Mouse (Mus musculus): ENCODE measurements around the gene Gm3373. TPM values are rescaled to one million over a fixed set of nuclear protein-coding genes. Genes with fewer than 3 reads are reported as not detected.

Gene Gm3373
- polyA plus RNA-seq (2012; rRNA removed; ENCODE audit: low replicate concordance): not detected in 2 replicates

GRCm38 (mm10) chr14:5741477-5741876, at the start of gene Gm3373:
Gene Gm3373 (minus strand): TSS chr14:5741577.

GRCm38 (mm10) chr14:5687357-5687756, 54.0 kb downstream of the Gm3373 start, which contains the start of gene Gm9603:
Gene Gm9603 (minus strand): TSS chr14:5687457.

Other genes with a start within 250 kb of the Gm3373 start
- not detected in 2 replicates for gene Gm3488, start 239.9 kb downstream of the Gm3373 start, polyA plus RNA-seq (2012; rRNA removed; ENCODE audit: low replicate concordance)
- gene Gm3532, start 203.1 kb downstream of the Gm3373 start, polyA plus RNA-seq (2012; rRNA removed; ENCODE audit: low replicate concordance): not detected in 2 replicates
- gene Gm8265, start 108.5 kb downstream of the Gm3373 start, polyA plus RNA-seq (2012; rRNA removed; ENCODE audit: low replicate concordance): not detected in 2 replicates
- gene Gm9603, start 54.1 kb downstream of the Gm3373 start, polyA plus RNA-seq (2012; rRNA removed; ENCODE audit: low replicate concordance): not detected in 2 replicates
- gene Gm3383, start 66.4 kb upstream of the Gm3373 start, polyA plus RNA-seq (2012; rRNA removed; ENCODE audit: low replicate concordance): not detected in 2 replicates
- gene Gm3424, start 88.8 kb upstream of the Gm3373 start, polyA plus RNA-seq (2012; rRNA removed; ENCODE audit: low replicate concordance): not detected in 2 replicates
- gene Gm8237, start 138.8 kb upstream of the Gm3373 start, polyA plus RNA-seq (2012; rRNA removed; ENCODE audit: low replicate concordance): not detected in 2 replicates
- gene Gm3248, start 220.2 kb upstream of the Gm3373 start, polyA plus RNA-seq (2012; rRNA removed; ENCODE audit: low replicate concordance): not detected in 2 replicates
- gene Gm3453, start 237.6 kb upstream of the Gm3373 start, polyA plus RNA-seq (2012; rRNA removed; ENCODE audit: low replicate concordance): not detected in 2 replicates